Mouse (Mus musculus): ENCODE results near the gene Kdm4c.

DNA sequence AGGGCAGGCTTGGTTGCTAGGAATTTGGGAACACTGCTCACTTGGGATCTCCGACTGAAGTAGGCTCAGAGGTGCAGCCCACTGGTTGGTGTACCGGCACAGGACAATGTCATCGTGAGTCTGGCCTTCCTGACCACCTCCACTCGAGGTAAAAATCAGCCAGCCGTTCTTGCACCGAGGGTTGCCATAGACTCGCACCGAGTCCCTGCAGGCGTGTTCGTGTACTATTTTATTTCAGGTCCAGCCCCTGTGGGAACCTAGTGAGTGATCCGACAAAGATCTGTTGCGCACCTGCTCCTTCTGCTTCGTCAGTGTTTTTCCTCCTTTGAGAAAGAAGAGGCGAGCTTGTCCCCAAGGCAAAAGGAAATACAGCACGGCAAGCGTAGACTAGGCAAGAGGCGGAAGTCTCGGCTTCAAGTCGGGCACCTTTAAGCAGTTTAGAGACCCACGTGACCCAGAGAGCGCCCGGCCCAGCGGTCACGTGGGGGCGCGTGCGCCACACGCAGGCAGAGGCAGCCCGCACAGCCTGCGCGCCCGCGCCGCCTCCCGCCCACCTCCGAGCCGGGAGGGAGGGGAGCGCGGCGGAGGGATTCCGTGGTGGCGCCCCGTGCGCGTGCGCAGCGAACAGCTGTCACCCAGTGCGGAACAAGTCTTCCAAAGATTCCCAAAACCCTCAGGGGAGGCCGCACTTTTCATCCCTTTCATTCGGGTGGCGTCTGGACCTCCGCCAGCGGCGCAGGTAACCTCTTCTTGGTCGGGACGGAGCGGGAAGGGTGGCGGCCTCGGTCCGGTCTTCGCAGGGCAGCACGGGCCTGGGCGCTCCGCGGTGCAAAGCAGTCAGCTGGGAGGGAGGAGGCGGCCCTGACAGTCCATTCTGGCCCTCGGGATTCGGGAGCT, 9.3 kb downstream of the Kdm4c start:
- no peak for TF ChIP-seq CTCF (IDR thresholded peaks at IDR 0.05; ENCODE audit: low read depth, low read length)
- TF ChIP-seq GATA1 (IDR thresholded peaks at IDR 0.05; ENCODE audit: borderline replicate concordance, low read length): no peak
- no peak for TF ChIP-seq TAL1 (conservative IDR thresholded peaks at IDR 0.05; ENCODE audit: low read depth, low read length)
- TF ChIP-seq POLR2AphosphoS5 (IDR thresholded peaks at IDR 0.05; ENCODE audit: insufficient replicate concordance, low read depth, low read length): no peak
